Mouse (Mus musculus) heart, adult 2 months (tissue): ENCODE measurements at regions not wholly inside any gene's neighbourhood (a gene's known extent, or its start where the extent isn't known, plus 50 kb on each side); places are given as distances from the start of the nearest gene placed in this dataset.

Source experiments
- DNase-seq, 2 experiments: peaks; one replicate each; pipeline ENCODE4 v3.0.0; 2021
- H3K27ac ChIP-seq: fragments of 200-600 bp; 2 replicates; pipeline ENCODE4 v1.8.1; 2022
- H3K27me3 ChIP-seq: fragments of 200-500 bp; 2 replicates; pipeline ENCODE4 v1.6.1; 2012; ENCODE audit warnings: mild to moderate bottlenecking, low read length, inconsistent platforms, mixed read lengths; ENCODE audit not compliant: control insufficient read depth, insufficient read depth
- H3K36me3 ChIP-seq: fragments of 200-500 bp; 2 replicates; pipeline ENCODE4 v1.6.1; 2012; ENCODE audit warnings: low read length, inconsistent platforms; ENCODE audit not compliant: control insufficient read depth, insufficient read depth
- H3K4me1 ChIP-seq: fragments of 200-500 bp; 2 replicates; pipeline ENCODE4 v1.6.1; 2011; ENCODE audit warnings: low read length; ENCODE audit not compliant: control insufficient read depth, insufficient read depth
- H3K4me3 ChIP-seq: fragments of 200-600 bp; 2 replicates; pipeline ENCODE4 v1.8.1; 2022
- H3K79me2 ChIP-seq: fragments of 200-500 bp; replicated peaks from 2 replicates; pipeline ENCODE4 v1.6.1; 2012; ENCODE audit warnings: mild to moderate bottlenecking, inconsistent platforms, low read length, moderate library complexity, mixed read lengths; ENCODE audit not compliant: control insufficient read depth, insufficient read depth
- H3K9ac ChIP-seq: fragments of 200-500 bp; 2 replicates; pipeline ENCODE4 v1.6.1; 2012; ENCODE audit warnings: low read depth, mild to moderate bottlenecking, control low read depth, inconsistent platforms, low read length, mixed read lengths
- CTCF ChIP-seq: fragments of 200-600 bp; IDR thresholded peaks from 2 replicates; pipeline ENCODE4 v1.8.1; 2022; ENCODE audit warnings: antibody characterized with exemption, mild to moderate bottlenecking, moderate library complexity
- EP300 ChIP-seq: fragments of 200-500 bp; IDR thresholded peaks from 2 replicates; pipeline ENCODE4 v1.6.1; 2011; ENCODE audit warnings: low read depth, low read length, control low read depth; ENCODE audit not compliant: insufficient read depth
- POLR2A ChIP-seq: fragments of 200-500 bp; IDR thresholded peaks from 2 replicates; pipeline ENCODE4 v1.6.1; 2011; ENCODE audit warnings: mild to moderate bottlenecking, low read depth, low read length, control low read depth; ENCODE audit not compliant: insufficient read depth
- WGBS: fragments of 180-500 bp; shearing (Covaris S2); methylation state at CpG from one replicate; pipeline ENCODE4 v1.1.7; 2018; 5-methylcytosine and 5-hydroxymethylcytosine counted together
- intact Hi-C: fragments of 180-260 bp; cut with DNase I; formaldehyde crosslinking; loops from one replicate; pipeline ENCODE4 v1.15.1; 2025

GRCm38 (mm10) chr11:56343083-56343482 lies 302.3 kb upstream of the Nmur2 start:
- intact Hi-C loops = no loop called here
- Histone ChIP-seq H3K4me1 (no peaks in the 10 kb centered on the region), H3K27ac (no peak overlapping the region), H3K36me3 (no peaks in the 10 kb centered on the region), H3K79me2 (no peaks in the 10 kb centered on the region), H3K27me3 (no peaks in the 10 kb centered on the region), H3K4me3 (no peak overlapping the region), H3K9ac (no peak overlapping the region)
- no peak for TF ChIP-seq CTCF
- TF ChIP-seq EP300 = no peak
- TF ChIP-seq POLR2A = no peak
- WGBS = 78% methylated on average over 5 of the region's 5 CpGs
- DNase-seq = no peak

GRCm38 (mm10) chr11:56341731-56342130 lies 300.9 kb upstream of the Nmur2 start:
- H3K27ac ChIP-seq = no peak overlapping the region
- H3K27me3 ChIP-seq = no peaks in the 10 kb centered on the region
- H3K79me2 ChIP-seq = no peaks in the 10 kb centered on the region
- no peaks in the 10 kb centered on the region for H3K36me3 ChIP-seq
- WGBS = 44% methylated on average over 1 of the region's 1 CpGs
- TF ChIP-seq POLR2A (no peak), EP300 (no peak), CTCF (no peak)
- intact Hi-C loops = no loop called here
- no peak overlapping the region for H3K4me3 ChIP-seq
- DNase-seq = no peak
- no peaks in the 10 kb centered on the region for H3K4me1 ChIP-seq
- H3K9ac ChIP-seq = no peak overlapping the region

GRCm38 (mm10) chr11:56341040-56341439 lies 300.2 kb upstream of the Nmur2 start:
- no peak for TF ChIP-seq EP300
- TF ChIP-seq POLR2A = no peak
- TF ChIP-seq CTCF = no peak
- H3K4me3 ChIP-seq = no peak overlapping the region
- no peak for DNase-seq
- no peaks in the 10 kb centered on the region for H3K36me3 ChIP-seq
- H3K27ac ChIP-seq = no peak overlapping the region
- H3K79me2 ChIP-seq = no peaks in the 10 kb centered on the region
- no peaks in the 10 kb centered on the region for H3K4me1 ChIP-seq
- intact Hi-C loops = no loop called here
- H3K9ac ChIP-seq = no peak overlapping the region
- H3K27me3 ChIP-seq = no peaks in the 10 kb centered on the region
- WGBS = 73% methylated on average over 2 of the region's 2 CpGs

- no peaks in the 10 kb centered on the region for H3K36me3 ChIP-seq
- no peak overlapping the region for H3K27ac ChIP-seq
- no peaks in the 10 kb centered on the region for H3K79me2 ChIP-seq
- no peak for DNase-seq
- 67% methylated on average over 2 of the region's 2 CpGs for WGBS
- no peak overlapping the region for H3K4me3 ChIP-seq
- intact Hi-C loops = no loop called here
- no peaks in the 10 kb centered on the region for H3K4me1 ChIP-seq
- no peak overlapping the region for H3K9ac ChIP-seq
- H3K27me3 ChIP-seq = no peaks in the 10 kb centered on the region
- TF ChIP-seq EP300 (no peak), CTCF (no peak), POLR2A (no peak)
These were observed 297.7 kb upstream of the Nmur2 start for GRCm38 (mm10) chr11:56338511-56338910.

- intact Hi-C loops = no loop called here
- Histone ChIP-seq H3K27me3 (no peaks in the 10 kb centered on the region), H3K27ac (no peak overlapping the region), H3K9ac (no peak overlapping the region), H3K4me3 (no peak overlapping the region), H3K4me1 (no peaks in the 10 kb centered on the region), H3K79me2 (no peaks in the 10 kb centered on the region), H3K36me3 (no peaks in the 10 kb centered on the region)
- TF ChIP-seq POLR2A (no peak), EP300 (no peak), CTCF (no peak)
- no peak for DNase-seq
These were observed 295.1 kb upstream of the Nmur2 start for GRCm38 (mm10) chr11:56335937-56336336.

- no peaks in the 10 kb centered on the region for H3K79me2 ChIP-seq
- 84% methylated on average over 3 of the region's 3 CpGs for WGBS
- no peak overlapping the region for H3K4me3 ChIP-seq
- intact Hi-C loops = no loop called here
- no peak overlapping the region for H3K27ac ChIP-seq
- no peaks in the 10 kb centered on the region for H3K36me3 ChIP-seq
- DNase-seq = no peak
- H3K9ac ChIP-seq = no peak overlapping the region
- no peaks in the 10 kb centered on the region for H3K27me3 ChIP-seq
- H3K4me1 ChIP-seq = no peaks in the 10 kb centered on the region
- TF ChIP-seq POLR2A = no peak
- TF ChIP-seq CTCF = no peak
- TF ChIP-seq EP300 = no peak
These were observed 279.5 kb upstream of the Nmur2 start for GRCm38 (mm10) chr11:56320293-56320692.
